Mouse (Mus musculus): ENCODE measurements at regions not wholly inside any gene's neighbourhood (a gene's known extent, or its start where the extent isn't known, plus 50 kb on each side); places are given as distances from the start of the nearest gene placed in this dataset.

GRCm38 (mm10) chr2:57793519-57794296, 204.0 kb upstream of the Galnt5 start:
- TF ChIP-seq EP300 (IDR thresholded peaks at IDR 0.05; ENCODE audit: insufficient read depth, low read depth, low read length) (no peak), POLR2A (IDR thresholded peaks at IDR 0.05; ENCODE audit: insufficient read depth, low read depth, low read length) (no peak), CTCF (IDR thresholded peaks at IDR 0.05) (no peak)
